Mouse (Mus musculus) cerebellum, adult 2 months (tissue): ENCODE data around the gene Bdp1. TPM values are rescaled to one million over a fixed set of nuclear protein-coding genes. Genes with fewer than 3 reads are reported as not detected.
"Not testable (repeated sequence)": the region's sequence is repeated elsewhere in the genome, so short reads cannot be mapped to it uniquely, and the experiment has no call there.

Source experiments
- DNase-seq, 2 experiments: peaks; one replicate each; pipeline ENCODE4 v3.0.0; 2021
- H3K27ac ChIP-seq: fragments of 200-500 bp; 2 replicates; pipeline ENCODE4 v1.5.1; 2012; ENCODE audit warnings: low read length, control low read depth, inconsistent platforms; ENCODE audit not compliant: insufficient read depth
- H3K27me3 ChIP-seq: fragments of 200-500 bp; 2 replicates; pipeline ENCODE4 v1.6.1; 2012; ENCODE audit warnings: inconsistent platforms, mild to moderate bottlenecking, low read length, moderate library complexity; ENCODE audit not compliant: control insufficient read depth, insufficient read depth
- H3K4me1 ChIP-seq: fragments of 200-500 bp; 2 replicates; pipeline ENCODE4 v1.6.1; 2011; ENCODE audit warnings: low read length; ENCODE audit not compliant: control insufficient read depth, insufficient read depth
- H3K4me3 ChIP-seq: fragments of 200-500 bp; replicated peaks from 2 replicates; pipeline ENCODE3; 2011; ENCODE audit warnings: mild to moderate bottlenecking, low read depth, low read length, control low read depth; ENCODE audit not compliant: insufficient read depth
- CTCF ChIP-seq: fragments of 200-500 bp; IDR thresholded peaks from 2 replicates; pipeline ENCODE4 v1.5.1; 2011; ENCODE audit warnings: low read depth, mild to moderate bottlenecking, control low read depth, low read length, moderate library complexity, borderline replicate concordance; ENCODE audit not compliant: insufficient read depth
- POLR2A ChIP-seq: fragments of 200-500 bp; IDR thresholded peaks from 2 replicates; pipeline ENCODE4 v1.6.1; 2011; ENCODE audit warnings: low read length, control low read depth, borderline replicate concordance; ENCODE audit not compliant: insufficient read depth
- WGBS: fragments of 180-500 bp; shearing (Covaris S2); methylation state at CpG from one replicate; pipeline ENCODE4 v1.1.7; 2018; 5-methylcytosine and 5-hydroxymethylcytosine counted together
- polyA plus RNA-seq: library from polyadenylated mRNA; depleted of rRNA; stranded (reverse); fragments of >200 nt; gene quantifications from 2 replicates; pipeline ENCODE4 v1.2.3, GENCODE M21; 2012

Bdp1 gene
- polyA plus RNA-seq, 1 experiment: 14.7 TPM

DNA sequence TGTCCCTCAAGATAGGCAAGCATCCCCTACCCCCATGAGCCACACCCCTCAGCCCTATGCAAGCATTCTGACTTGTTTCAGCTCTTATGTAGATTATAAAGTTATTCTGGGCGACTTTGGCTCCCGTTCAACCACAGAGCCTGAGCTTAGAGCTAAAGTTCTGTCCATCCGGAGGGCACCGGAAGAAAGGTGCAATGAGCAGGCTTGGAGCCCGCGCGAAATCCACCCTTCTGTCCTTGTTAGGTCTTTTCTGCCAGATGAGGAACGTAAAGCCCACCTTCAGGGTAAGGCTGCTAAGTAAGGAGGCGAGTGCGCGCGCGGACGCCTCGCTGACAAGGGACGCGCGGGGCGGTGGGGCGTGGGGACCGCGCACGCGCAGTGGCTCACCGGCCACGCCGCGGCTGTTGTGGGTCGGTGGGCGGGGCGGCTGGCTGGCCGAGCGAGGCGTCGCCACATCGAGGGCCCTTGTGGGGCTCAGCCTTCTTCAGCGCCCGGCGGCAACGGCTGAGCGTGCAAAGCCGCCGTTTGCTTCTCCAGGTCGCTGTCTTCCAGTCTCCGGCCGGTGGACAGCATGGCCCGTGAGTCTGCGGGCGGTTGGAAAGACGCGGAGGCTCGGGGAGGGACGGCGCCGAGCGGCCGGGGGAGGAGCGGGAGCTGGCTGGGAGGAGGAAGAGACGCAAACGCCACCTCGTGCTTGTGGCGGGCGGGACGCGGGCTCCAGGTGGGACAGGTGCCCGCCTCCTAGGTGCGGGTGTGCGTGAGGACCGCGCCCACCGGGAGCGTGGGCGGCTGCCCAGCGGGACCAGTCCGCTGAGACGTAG is 4.0 kb upstream of the Bdp1 start, which contains the start of gene Serf1:
TSS of gene Serf1 (plus strand) at position 361 of the 821 bp plus-strand sequence.
- peaks cover 3% of the 10 kb centered on the region; the same call in 1 of the 2 replicates for H3K4me1 ChIP-seq
- DNase-seq: peak; percentile 83 to 86
- peak; percentile 46; the same call in 1 of the 2 replicates for TF ChIP-seq POLR2A
- no peak for TF ChIP-seq CTCF
- peak within 1 kb of the TSS; percentile 90 for H3K4me3 ChIP-seq
- WGBS: under 1% methylated on average over 76 of the region's 76 CpGs
- H3K27ac ChIP-seq: peak within 1 kb of the TSS; percentile 20; the same call in 1 of the 2 replicates
- no peaks in the 10 kb centered on the region for H3K27me3 ChIP-seq

- Histone ChIP-seq H3K27ac (peak overlapping the region; percentile 66), H3K4me3 (peak overlapping the region; percentile 94), H3K27me3 (no peaks in the 10 kb centered on the region), H3K4me1 (peaks cover 7% of the 10 kb centered on the region; the same call in 1 of the 2 replicates)
- TF ChIP-seq CTCF: no peak
- TF ChIP-seq POLR2A: no peak
- no peak for DNase-seq
- 5% methylated on average over 15 of the region's 15 CpGs for WGBS
These were observed 715 bp downstream of the Bdp1 start for GRCm38 (mm10) chr13:100103052-100103658.

- DNase-seq: no peak
- Histone ChIP-seq H3K27ac (no peak overlapping the region), H3K4me1 (peaks cover 4% of the 10 kb centered on the region; the same call in 1 of the 2 replicates), H3K27me3 (no peaks in the 10 kb centered on the region), H3K4me3 (no peak overlapping the region)
- WGBS: 89% methylated on average over 6 of the region's 6 CpGs
- TF ChIP-seq CTCF (no peak), POLR2A (no peak)
These were observed 5.1 kb downstream of the Bdp1 start for GRCm38 (mm10) chr13:100098808-100099207.

DNA sequence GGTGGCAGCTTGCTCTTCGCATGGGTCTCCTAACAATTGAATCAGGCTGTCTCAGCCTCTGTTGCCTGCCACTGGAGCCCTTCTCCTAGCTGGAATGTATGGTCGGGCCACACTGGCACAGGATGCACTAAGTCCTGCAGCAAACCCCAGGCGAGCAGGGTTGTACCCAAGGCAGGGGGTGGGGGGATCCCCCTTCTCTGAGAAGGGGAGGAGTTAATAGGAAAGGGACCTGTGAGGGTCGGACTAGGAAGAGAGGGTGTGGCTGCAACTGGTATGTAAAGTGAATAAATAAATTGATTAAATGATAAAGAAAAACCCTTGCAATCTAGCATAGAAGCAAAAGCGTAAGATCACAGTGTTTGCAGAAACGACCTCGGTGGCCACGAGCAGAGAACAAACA is 32.4 kb downstream of the Bdp1 start:
- WGBS: 91% methylated on average over 8 of the region's 8 CpGs
- TF ChIP-seq POLR2A (no peak), CTCF (no peak)
- Histone ChIP-seq H3K27me3 (no peaks in the 10 kb centered on the region), H3K4me3 (no peak overlapping the region), H3K27ac (no peak overlapping the region), H3K4me1 (no peaks in the 10 kb centered on the region)
- DNase-seq: no peak

- Histone ChIP-seq H3K4me1 (no peaks in the 10 kb centered on the region), H3K4me3 (no peak overlapping the region), H3K27ac (no peak overlapping the region), H3K27me3 (no peaks in the 10 kb centered on the region)
- DNase-seq: no peak
- TF ChIP-seq POLR2A (no peak), CTCF (no peak)
- WGBS: 75% methylated on average over 6 of the region's 6 CpGs
These were observed 36.0 kb downstream of the Bdp1 start for GRCm38 (mm10) chr13:100067821-100068220.

DNA sequence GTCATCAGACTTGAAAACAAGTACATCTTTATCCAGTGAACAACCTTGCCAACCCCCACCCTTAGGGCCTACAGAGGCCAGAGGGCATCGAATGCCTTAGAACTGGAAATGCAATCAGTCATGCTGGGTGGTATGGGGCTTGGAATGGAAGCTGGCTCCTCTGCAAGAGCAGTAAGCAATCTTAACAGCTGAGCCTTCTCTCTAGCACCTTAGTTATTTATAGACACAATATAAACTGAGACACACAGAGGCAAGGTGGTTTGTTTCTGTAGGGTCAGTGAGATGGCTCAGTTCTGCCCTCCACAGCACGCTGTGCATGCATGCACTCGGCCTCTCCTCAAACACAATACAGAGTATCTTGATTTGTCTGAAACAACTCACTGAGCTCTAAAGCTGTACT is 39.9 kb downstream of the Bdp1 start:
- no peak overlapping the region for H3K27ac ChIP-seq
- no peaks in the 10 kb centered on the region for H3K4me1 ChIP-seq
- DNase-seq: no peak
- no peaks in the 10 kb centered on the region for H3K27me3 ChIP-seq
- 91% methylated on average over 3 of the region's 3 CpGs for WGBS
- no peak for TF ChIP-seq POLR2A
- TF ChIP-seq CTCF: no peak
- H3K4me3 ChIP-seq: no peak overlapping the region

DNA sequence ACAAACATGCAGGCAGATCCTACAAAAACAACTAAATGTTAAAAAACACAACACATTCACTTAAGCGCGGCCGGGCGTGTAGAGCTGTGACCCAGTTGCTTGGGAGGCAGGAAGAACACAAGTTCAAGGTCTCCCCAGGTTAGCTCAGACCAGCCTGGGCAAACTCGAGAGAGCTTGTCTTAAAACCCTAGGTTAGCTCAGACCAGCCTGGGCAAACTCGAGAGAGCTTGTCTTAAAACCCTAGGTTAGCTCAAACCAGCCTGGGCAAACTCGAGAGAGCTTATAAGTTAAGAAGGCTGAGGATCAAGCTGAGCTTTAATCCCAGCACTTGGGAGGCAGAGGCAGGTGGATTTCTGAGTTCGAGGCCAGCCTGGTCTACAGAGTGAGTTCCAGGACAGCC is 46.1 kb downstream of the Bdp1 start:
- not testable (repeated sequence) for H3K4me1 ChIP-seq, H3K27me3 ChIP-seq, H3K27ac ChIP-seq, H3K4me3 ChIP-seq
- 96% methylated on average over 8 of the region's 8 CpGs for WGBS
- peak in 1 of 2 experiments; percentile 14 for DNase-seq

GRCm38 (mm10) chr13:100026013-100026412 is 77.9 kb downstream of the Bdp1 start:
- TF ChIP-seq POLR2A (no peak), CTCF (no peak)
- no peak for DNase-seq
- Histone ChIP-seq H3K27me3 (no peaks in the 10 kb centered on the region), H3K4me1 (no peaks in the 10 kb centered on the region), H3K27ac (no peak overlapping the region), H3K4me3 (no peak overlapping the region)
- WGBS: 93% methylated on average over 6 of the region's 6 CpGs
